Mouse (Mus musculus) embryonic facial prominence, embryonic 11.5 days (tissue): ENCODE results near the gene Eif4b. TPM values are rescaled to one million over a fixed set of nuclear protein-coding genes. Genes with fewer than 3 reads are reported as not detected.

Source experiments
- ATAC-seq: fragments of 200-750 bp; cut with Nextera tagmentation; replicated peaks from 2 replicates; pipeline ENCODE4 v1.8.0; 2017; ENCODE audit warnings: low read depth; ENCODE audit not compliant: insufficient number of reproducible peaks, low FRiP score, low TSS enrichment
- DNase-seq: peaks from one replicate; pipeline ENCODE4 v3.0.0-alpha.2; 2015; ENCODE audit warnings: low spot score
- H3K27ac ChIP-seq: fragments of 300-500 bp; sonication (generic); replicated peaks from 2 replicates; pipeline ENCODE4 v1.5.1; 2014; ENCODE audit warnings: mild to moderate bottlenecking, low read depth, low read length, control low read depth
- H3K27me3 ChIP-seq: fragments of 300-500 bp; sonication (generic); 2 replicates; pipeline ENCODE4 v1.6.1; 2014; ENCODE audit warnings: mild to moderate bottlenecking, low read length, moderate library complexity, mixed read lengths; ENCODE audit not compliant: control insufficient read depth, insufficient read depth
- H3K36me3 ChIP-seq: fragments of 300-500 bp; sonication (generic); replicated peaks from 2 replicates; pipeline ENCODE4 v1.6.1; 2014; ENCODE audit warnings: low read depth, mild to moderate bottlenecking, low read length, moderate library complexity, mixed read lengths; ENCODE audit not compliant: control insufficient read depth, insufficient read depth
- H3K4me1 ChIP-seq: fragments of 300-500 bp; sonication (generic); 2 replicates; pipeline ENCODE4 v1.6.1; 2014; ENCODE audit warnings: low read length, mixed read lengths; ENCODE audit not compliant: control insufficient read depth, insufficient read depth
- H3K4me2 ChIP-seq: fragments of 300-500 bp; sonication (generic); 2 replicates; pipeline ENCODE4 v1.6.1; 2014; ENCODE audit warnings: low read depth, mild to moderate bottlenecking, control low read depth, low read length, moderate library complexity
- H3K4me3 ChIP-seq: fragments of 300-500 bp; sonication (generic); 2 replicates; pipeline ENCODE4 v1.5.1; 2014; ENCODE audit warnings: low read depth, low read length, control low read depth
- H3K9ac ChIP-seq: fragments of 300-500 bp; sonication (generic); replicated peaks from 2 replicates; pipeline ENCODE4 v1.6.1; 2014; ENCODE audit warnings: mild to moderate bottlenecking, control low read depth, low read length
- H3K9me3 ChIP-seq: fragments of 300-500 bp; sonication (generic); replicated peaks from 2 replicates; pipeline ENCODE4 v1.6.1; 2016; ENCODE audit warnings: mild to moderate bottlenecking, low read length, inconsistent platforms, mixed read lengths; ENCODE audit not compliant: control insufficient read depth
- WGBS: fragments of 180-500 bp; shearing (Covaris S2); extraction: QIAGEN DNeasy Blood & Tissue Kit; methylation state at CpG from one replicate; pipeline ENCODE4 v1.1.7; 2014; 5-methylcytosine and 5-hydroxymethylcytosine counted together
- polyA plus RNA-seq: library from polyadenylated mRNA; unstranded; fragments of >200 nt; fragmentation: Nextera tagmentation; extraction: Ambion mirVana; gene quantifications from 2 replicates; pipeline ENCODE4 v1.2.1, GENCODE M21; 2014

Eif4b gene
- polyA plus RNA-seq, 1 experiment from 2014 or later: 130 TPM

DNA sequence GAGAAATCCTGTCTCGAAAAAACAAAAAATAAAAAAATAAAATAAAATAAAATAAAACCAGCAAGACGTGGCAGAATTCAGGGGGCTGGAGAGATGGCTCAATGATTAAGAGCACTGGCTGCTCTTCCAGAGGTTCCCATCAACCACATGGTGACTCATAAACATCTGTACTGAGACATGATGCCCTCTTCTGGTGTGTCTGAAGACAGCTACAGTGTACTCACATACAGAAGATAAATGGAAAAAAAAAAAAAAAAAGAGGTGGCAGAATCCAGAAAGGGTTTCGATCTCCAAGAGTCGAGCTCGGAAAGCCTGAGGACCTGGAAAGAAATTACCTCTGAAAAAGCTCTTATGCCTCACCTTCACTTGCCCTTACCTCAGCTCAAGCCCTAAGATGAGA, 67.5 kb downstream of the Eif4b start:
- Histone ChIP-seq H3K4me3 (no peak overlapping the region), H3K36me3 (no peaks in the 10 kb centered on the region), H3K27ac (no peak overlapping the region), H3K4me2 (no peak overlapping the region), H3K4me1 (no peaks in the 10 kb centered on the region; the same call in 1 of the 2 replicates), H3K9ac (no peak overlapping the region), H3K27me3 (peaks cover 27% of the 10 kb centered on the region), H3K9me3 (no peaks in the 10 kb centered on the region)
- ATAC-seq: no peak
- WGBS: 90% methylated on average over 5 of the region's 5 CpGs
- DNase-seq: no peak

DNA sequence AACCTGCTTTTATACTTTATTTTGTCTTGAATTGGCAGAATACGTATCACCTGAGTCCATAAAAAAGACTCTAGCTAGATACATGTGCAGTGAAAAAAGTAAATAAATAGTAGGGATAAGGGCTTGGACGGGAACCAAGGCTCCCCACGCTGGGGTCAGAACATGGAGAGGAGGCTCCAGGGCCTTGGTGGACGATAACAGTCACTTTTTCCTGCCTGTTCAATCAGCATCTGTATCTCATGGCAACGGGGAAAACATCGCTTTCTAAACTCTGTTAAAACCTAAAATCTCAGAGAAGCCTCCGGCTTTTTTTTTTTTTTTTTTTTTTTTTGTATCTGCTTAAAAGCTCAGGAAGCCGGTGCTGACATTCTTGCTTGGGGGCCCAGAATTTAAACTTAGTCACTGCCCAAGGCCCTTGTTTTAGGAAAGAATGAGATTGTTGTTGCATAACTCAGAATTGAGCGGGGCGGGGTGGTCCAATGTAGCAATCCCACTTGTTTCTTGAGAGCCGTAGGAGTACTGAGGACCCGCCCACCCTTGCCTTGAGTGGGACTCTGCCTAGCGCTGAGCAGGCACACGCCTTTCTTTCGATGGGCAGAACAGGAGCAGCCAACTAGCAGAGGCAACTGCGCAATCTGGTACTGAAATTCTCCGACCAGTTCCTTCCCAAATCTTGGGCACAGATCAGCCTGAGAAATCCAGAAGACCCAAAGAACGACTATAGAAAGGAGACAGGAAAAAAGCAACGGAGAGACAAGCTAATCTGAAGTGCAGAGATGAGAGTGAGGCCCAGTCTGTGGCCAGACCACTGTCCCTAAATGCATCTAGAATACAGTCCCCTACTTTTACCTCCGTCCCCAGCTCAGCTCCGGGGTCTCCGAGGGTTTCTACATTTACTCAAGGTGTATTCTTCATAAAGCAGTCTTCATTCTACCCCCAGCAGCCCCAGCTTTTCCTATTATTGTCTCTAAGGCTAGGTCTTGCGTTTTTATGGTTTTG, 69.6 kb downstream of the Eif4b start:
- no peaks in the 10 kb centered on the region for H3K9me3 ChIP-seq
- H3K27me3 ChIP-seq: peaks cover 27% of the 10 kb centered on the region
- DNase-seq (peak; percentile 44), ATAC-seq (no peak)
- no peak overlapping the region for H3K4me3 ChIP-seq
- no peak overlapping the region for H3K27ac ChIP-seq
- WGBS: 54% methylated on average over 23 of the region's 23 CpGs
- no peaks in the 10 kb centered on the region; the same call in 1 of the 2 replicates for H3K4me1 ChIP-seq
- no peak overlapping the region for H3K9ac ChIP-seq
- no peak overlapping the region for H3K4me2 ChIP-seq
- H3K36me3 ChIP-seq: no peaks in the 10 kb centered on the region

DNA sequence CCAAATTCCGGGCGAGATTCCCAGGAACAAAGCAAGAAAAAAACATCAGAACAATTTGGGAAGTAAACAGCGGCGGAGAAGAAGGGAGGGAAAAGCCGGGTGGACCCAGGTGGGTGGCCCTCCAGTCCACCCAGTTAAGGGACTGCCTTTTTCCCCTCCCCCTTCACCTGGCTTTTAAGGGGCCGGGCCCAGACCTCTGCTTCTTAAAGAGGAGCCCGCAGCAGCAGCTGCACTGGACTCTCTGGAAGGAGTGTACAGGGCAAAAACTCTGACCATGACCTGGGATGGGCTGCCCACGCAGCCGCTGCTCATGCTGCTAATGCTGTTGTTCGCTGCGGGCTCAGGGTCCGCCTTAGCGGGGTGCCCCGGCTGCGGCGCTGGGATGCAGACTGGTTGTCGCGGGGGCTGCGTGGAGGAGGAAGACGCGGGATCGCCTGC, 70.7 kb downstream of the Eif4b start, which contains the start of gene Igfbp6:
Gene Igfbp6, plus strand, starts transcription at position 89 of the 438 bp plus-strand sequence.
- Histone ChIP-seq H3K4me3 (peak within 1 kb of the TSS; percentile 11), H3K27ac (no peak within 1 kb of the TSS), H3K36me3 (no peaks in the 10 kb centered on the region), H3K9me3 (no peaks in the 10 kb centered on the region), H3K9ac (peak within 1 kb of the TSS; percentile 27; the same call in 1 of the 2 replicates), H3K4me2 (peak within 1 kb of the TSS; percentile 40), H3K4me1 (no peaks in the 10 kb centered on the region; the same call in 1 of the 2 replicates), H3K27me3 (peaks cover 27% of the 10 kb centered on the region)
- DNase-seq (no peak), ATAC-seq (no peak)
- 7% methylated on average over 22 of the region's 22 CpGs for WGBS

DNA sequence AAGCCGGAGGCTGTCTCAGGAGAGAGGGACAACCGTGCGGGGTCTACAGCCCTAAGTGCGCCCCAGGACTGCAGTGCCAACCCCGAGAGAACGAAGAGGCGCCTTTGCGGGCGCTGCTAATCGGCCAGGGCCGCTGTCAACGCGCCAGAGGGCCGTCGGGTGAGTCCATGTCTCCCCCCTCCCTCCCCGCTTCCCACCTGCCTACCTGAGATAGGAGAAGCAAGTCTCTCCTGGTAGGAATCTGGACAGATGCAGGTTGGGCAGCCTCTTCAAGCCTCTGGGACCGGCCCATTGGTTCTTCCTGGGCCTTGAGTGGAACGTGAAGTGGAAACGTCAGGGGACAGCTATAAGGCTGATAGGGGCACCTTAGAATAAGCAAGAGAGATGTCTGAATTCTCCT, 71.2 kb downstream of the Eif4b start:
- Histone ChIP-seq H3K4me2 (peak overlapping the region; percentile 40), H3K4me1 (no peaks in the 10 kb centered on the region; the same call in 1 of the 2 replicates), H3K27me3 (peaks cover 27% of the 10 kb centered on the region), H3K36me3 (no peaks in the 10 kb centered on the region), H3K27ac (no peak overlapping the region), H3K9me3 (no peaks in the 10 kb centered on the region), H3K9ac (peak overlapping the region; percentile 27; the same call in 1 of the 2 replicates), H3K4me3 (peak overlapping the region; percentile 11)
- WGBS: 10% methylated on average over 16 of the region's 19 CpGs
- ATAC-seq (no peak), DNase-seq (no peak)

DNA sequence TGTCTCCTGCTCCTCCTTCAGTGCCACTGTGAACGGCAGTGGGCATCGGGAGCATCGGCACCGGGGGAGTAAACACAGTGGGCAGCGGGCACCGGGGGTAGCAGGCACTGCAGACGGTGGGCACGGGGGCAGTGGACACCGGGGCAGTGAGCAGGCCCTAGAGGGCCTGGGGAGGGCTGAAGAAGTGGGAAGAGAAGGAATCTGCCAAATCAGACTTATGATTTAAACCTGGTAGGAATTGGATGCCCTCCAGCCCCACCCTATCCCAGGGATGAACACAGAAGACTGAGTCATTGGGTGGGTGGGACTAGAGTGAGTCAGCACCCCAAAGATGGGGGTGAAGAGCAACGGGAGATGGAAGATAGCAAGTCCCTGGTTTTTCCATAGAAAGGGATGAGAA, 71.8 kb downstream of the Eif4b start:
- no peaks in the 10 kb centered on the region; the same call in 1 of the 2 replicates for H3K4me1 ChIP-seq
- H3K4me2 ChIP-seq: no peak overlapping the region
- WGBS: 86% methylated on average over 10 of the region's 10 CpGs
- DNase-seq (no peak), ATAC-seq (no peak)
- H3K27me3 ChIP-seq: peaks cover 27% of the 10 kb centered on the region
- H3K36me3 ChIP-seq: no peaks in the 10 kb centered on the region
- H3K9ac ChIP-seq: no peak overlapping the region
- no peak overlapping the region for H3K4me3 ChIP-seq
- H3K27ac ChIP-seq: no peak overlapping the region
- H3K9me3 ChIP-seq: no peaks in the 10 kb centered on the region

DNA sequence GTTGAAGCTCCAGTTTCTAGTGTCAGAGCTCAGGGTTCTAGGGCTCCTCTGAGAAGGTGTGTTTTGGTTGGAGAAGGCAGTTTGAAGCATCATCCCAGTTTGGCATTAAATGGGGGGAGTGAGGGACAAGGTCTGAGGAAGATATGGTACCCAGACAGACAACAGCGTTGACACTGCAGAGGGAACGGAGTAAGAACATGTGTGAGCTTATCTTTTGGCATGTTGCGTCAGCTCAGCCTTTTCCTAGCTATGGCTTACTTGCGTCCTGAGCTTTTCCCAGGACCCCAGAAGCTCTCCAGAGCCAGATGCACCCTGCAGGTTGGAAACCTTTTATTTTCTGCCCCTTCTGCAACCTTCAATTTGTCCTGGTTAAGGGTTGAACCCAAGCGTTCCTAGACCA, 72.5 kb downstream of the Eif4b start:
- 89% methylated on average over 5 of the region's 5 CpGs for WGBS
- Histone ChIP-seq H3K4me1 (no peaks in the 10 kb centered on the region; the same call in 1 of the 2 replicates), H3K27ac (no peak overlapping the region), H3K9me3 (no peaks in the 10 kb centered on the region), H3K27me3 (peaks cover 27% of the 10 kb centered on the region), H3K4me3 (no peak overlapping the region), H3K36me3 (no peaks in the 10 kb centered on the region), H3K9ac (no peak overlapping the region), H3K4me2 (no peak overlapping the region)
- DNase-seq (no peak), ATAC-seq (no peak)

Other genes with a start within 250 kb of the Eif4b start
- 1.3 and 1.7 TPM in 2 replicates for gene Krt1, start 223.0 kb upstream of the Eif4b start, polyA plus RNA-seq
- gene Krt77, start 204.1 kb upstream of the Eif4b start, polyA plus RNA-seq: not detected in 2 replicates
- not detected in 2 replicates for gene Krt76, start 180.9 kb upstream of the Eif4b start, polyA plus RNA-seq
- not detected in 2 replicates for gene Krt4, start 149.0 kb upstream of the Eif4b start, polyA plus RNA-seq
- 0.35 TPM in 1 of 2 replicates, not detected in the other for gene Krt79, start 133.4 kb upstream of the Eif4b start, polyA plus RNA-seq
- gene Krt78, start 119.5 kb upstream of the Eif4b start, polyA plus RNA-seq: 0.10 TPM in 1 of 2 replicates, not detected in the other
- gene Krt8, start 69.3 kb upstream of the Eif4b start, polyA plus RNA-seq: 47.9 and 53.4 TPM in 2 replicates
- 57.9 and 75.1 TPM in 2 replicates for gene Krt18, start 45.6 kb upstream of the Eif4b start, polyA plus RNA-seq
- gene Tns2, start 26.6 kb downstream of the Eif4b start, polyA plus RNA-seq: 14.0 and 14.4 TPM in 2 replicates
- gene Spryd3, start 62.5 kb downstream of the Eif4b start, polyA plus RNA-seq: 8.2 and 9.3 TPM in 2 replicates
- gene Igfbp6, start 70.6 kb downstream of the Eif4b start, polyA plus RNA-seq: 0.70 TPM in 1 of 2 replicates, not detected in the other
- gene Soat2, start 76.8 kb downstream of the Eif4b start, polyA plus RNA-seq: 0.10 TPM in 1 of 2 replicates, not detected in the other
- 68.1 and 68.9 TPM in 2 replicates for gene Zfp740, start 129.5 kb downstream of the Eif4b start, polyA plus RNA-seq
- gene Csad, start 131.0 kb downstream of the Eif4b start, polyA plus RNA-seq: 31.9 and 34.6 TPM in 2 replicates
- 1.3 and 2.7 TPM in 2 replicates for gene Itgb7, start 158.2 kb downstream of the Eif4b start, polyA plus RNA-seq
- gene Rarg, start 183.7 kb downstream of the Eif4b start, polyA plus RNA-seq: 68.1 and 70.2 TPM in 2 replicates
- 0.58 and 1.2 TPM in 2 replicates for gene Gm9918, start 196.8 kb downstream of the Eif4b start, polyA plus RNA-seq
- 51.6 and 57.2 TPM in 2 replicates for gene Mfsd5, start 205.7 kb downstream of the Eif4b start, polyA plus RNA-seq
- 36.0 and 37.7 TPM in 2 replicates for gene Espl1, start 222.5 kb downstream of the Eif4b start, polyA plus RNA-seq